Mouse (Mus musculus) midbrain, embryonic 16.5 days (tissue): ENCODE data around the gene Pidd1. TPM values are rescaled to one million over a fixed set of nuclear protein-coding genes. Genes with fewer than 3 reads are reported as not detected.

Experiments used
- ATAC-seq: fragments of 200-750 bp; cut with Nextera tagmentation; 2 replicates; pipeline ENCODE4 v1.8.0; 2017; ENCODE audit warnings: moderate TSS enrichment
- H3K27ac ChIP-seq: fragments of 300-500 bp; sonication (generic); 2 replicates; pipeline ENCODE4 v1.5.1; 2014; ENCODE audit warnings: mild to moderate bottlenecking, low read length, mixed read lengths
- H3K27me3 ChIP-seq: fragments of 300-500 bp; sonication (generic); 2 replicates; pipeline ENCODE4 v1.6.1; 2014; ENCODE audit warnings: low read depth, low read length, mixed read lengths; ENCODE audit not compliant: control insufficient read depth, insufficient read depth
- H3K36me3 ChIP-seq: fragments of 300-500 bp; sonication (generic); 2 replicates; pipeline ENCODE4 v1.6.1; 2014; ENCODE audit warnings: mild to moderate bottlenecking, low read length, moderate library complexity, mixed read lengths; ENCODE audit not compliant: control insufficient read depth, insufficient read depth
- H3K4me1 ChIP-seq: fragments of 300-500 bp; sonication (generic); 2 replicates; pipeline ENCODE4 v1.6.1; 2014; ENCODE audit warnings: mild to moderate bottlenecking, low read length, mixed read lengths; ENCODE audit not compliant: control insufficient read depth, insufficient read depth
- H3K4me2 ChIP-seq: fragments of 300-500 bp; sonication (generic); 2 replicates; pipeline ENCODE4 v1.6.1; 2014; ENCODE audit warnings: mild to moderate bottlenecking, low read length, mixed read lengths
- H3K4me3 ChIP-seq: fragments of 300-500 bp; sonication (generic); 2 replicates; pipeline ENCODE4 v1.5.1; 2014; ENCODE audit warnings: low read depth, mild to moderate bottlenecking, low read length, moderate library complexity, mixed read lengths
- H3K9ac ChIP-seq: fragments of 300-500 bp; sonication (generic); 2 replicates; pipeline ENCODE4 v1.6.1; 2014; ENCODE audit warnings: low read depth, low read length, mixed read lengths
- H3K9me3 ChIP-seq: fragments of 300-500 bp; sonication (generic); replicated peaks from 2 replicates; pipeline ENCODE4 v1.6.1; 2014; ENCODE audit warnings: mild to moderate bottlenecking, low read length, mixed read lengths; ENCODE audit not compliant: control insufficient read depth, poor library complexity, severe bottlenecking
- WGBS: fragments of 180-500 bp; shearing (Covaris S2); extraction: QIAGEN DNeasy Blood & Tissue Kit; methylation state at CpG from one replicate; pipeline ENCODE4 v1.1.7; 2014; 5-methylcytosine and 5-hydroxymethylcytosine counted together
- polyA plus RNA-seq: library from polyadenylated mRNA; unstranded; fragments of >200 nt; fragmentation: Nextera tagmentation; extraction: Ambion mirVana; gene quantifications from 2 replicates; pipeline ENCODE4 v1.2.1, GENCODE M21; 2015

The Pidd1 gene
- polyA plus RNA-seq, 1 experiment from 2014 or later: 2.4 TPM

DNA sequence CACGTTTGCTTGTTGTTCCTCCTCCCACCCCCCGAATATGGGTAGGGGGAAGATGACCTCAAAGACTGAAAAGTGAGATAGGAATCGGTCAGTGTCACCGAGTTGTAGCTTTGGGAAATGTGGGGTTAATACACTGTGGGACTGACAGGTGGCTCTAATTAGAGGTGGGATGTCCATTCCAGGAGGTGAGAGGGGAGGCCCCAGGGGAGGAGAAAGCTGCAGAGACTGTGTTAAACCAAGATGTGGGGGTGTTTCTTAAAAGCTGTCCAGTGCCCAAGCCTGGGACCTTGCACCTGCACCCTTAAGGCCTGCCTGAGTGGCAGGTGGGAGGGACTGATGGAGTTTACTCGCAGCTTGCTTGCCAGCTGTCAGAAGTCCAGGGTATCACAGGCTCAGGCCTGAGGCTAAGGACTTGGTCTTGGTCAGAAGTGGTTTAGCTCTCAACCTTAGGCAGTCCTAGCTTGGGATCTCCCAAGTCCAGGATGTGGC is 18.6 kb upstream of the Pidd1 start:
- no peak for ATAC-seq
- no peak overlapping the region for H3K9ac ChIP-seq
- 18% methylated on average over 5 of the region's 5 CpGs for WGBS
- peaks cover 4% of the 10 kb centered on the region; the same call in 1 of the 2 replicates for H3K36me3 ChIP-seq
- H3K4me3 ChIP-seq: no peak overlapping the region
- H3K9me3 ChIP-seq: no peaks in the 10 kb centered on the region
- peaks cover 70% of the 10 kb centered on the region for H3K27me3 ChIP-seq
- peak overlapping the region; percentile 74 for H3K4me2 ChIP-seq
- no peak overlapping the region for H3K27ac ChIP-seq
- peaks cover 18% of the 10 kb centered on the region for H3K4me1 ChIP-seq

DNA sequence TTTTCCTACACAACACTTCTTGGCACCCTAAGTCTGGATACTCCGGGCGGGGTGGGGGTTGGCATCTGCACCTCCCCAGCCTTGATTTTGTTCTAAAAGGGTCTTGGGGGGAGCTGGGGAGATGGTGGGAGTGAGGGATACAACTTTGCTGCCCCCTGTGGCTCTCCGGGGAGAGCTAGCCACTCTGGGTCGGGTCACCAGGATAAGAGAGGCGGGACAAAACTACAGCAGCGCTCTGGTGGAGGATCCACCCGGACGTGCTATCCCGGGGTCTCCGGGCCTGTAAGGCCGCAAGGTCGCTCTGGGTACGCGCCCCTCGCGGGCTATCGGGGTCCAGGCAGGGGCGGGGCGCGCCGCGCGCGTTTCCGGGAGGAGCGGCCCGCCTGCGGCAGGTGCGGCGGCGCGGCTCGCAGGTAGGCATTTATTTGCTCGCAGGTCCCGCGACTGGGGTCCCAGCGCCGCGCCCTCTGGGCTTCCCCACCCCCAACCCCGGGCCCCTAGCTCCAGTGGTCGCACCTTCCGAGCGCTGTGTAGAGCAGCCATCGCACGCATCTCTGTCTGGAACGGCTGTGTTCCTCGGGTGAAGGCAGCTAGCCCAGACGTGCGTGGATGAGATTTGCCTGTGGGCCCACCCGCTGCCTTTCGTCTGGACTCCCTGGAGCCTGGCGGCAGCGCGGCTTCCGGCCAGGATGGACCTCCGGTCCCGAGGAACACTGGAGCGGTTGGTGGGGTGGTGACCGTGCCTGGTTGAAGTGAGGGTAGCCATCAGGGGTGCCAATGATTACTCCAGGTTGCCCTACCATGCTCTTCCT is 17.9 kb upstream of the Pidd1 start:
- WGBS: 4% methylated on average over 41 of the region's 59 CpGs
- ATAC-seq: no peak
- Histone ChIP-seq H3K9ac (peak overlapping the region; percentile 60), H3K4me3 (peak overlapping the region; percentile 42), H3K9me3 (no peaks in the 10 kb centered on the region), H3K27ac (no peak overlapping the region), H3K4me1 (peaks cover 17% of the 10 kb centered on the region), H3K4me2 (peak overlapping the region; percentile 74), H3K27me3 (peaks cover 68% of the 10 kb centered on the region), H3K36me3 (peaks cover 4% of the 10 kb centered on the region; the same call in 1 of the 2 replicates)

DNA sequence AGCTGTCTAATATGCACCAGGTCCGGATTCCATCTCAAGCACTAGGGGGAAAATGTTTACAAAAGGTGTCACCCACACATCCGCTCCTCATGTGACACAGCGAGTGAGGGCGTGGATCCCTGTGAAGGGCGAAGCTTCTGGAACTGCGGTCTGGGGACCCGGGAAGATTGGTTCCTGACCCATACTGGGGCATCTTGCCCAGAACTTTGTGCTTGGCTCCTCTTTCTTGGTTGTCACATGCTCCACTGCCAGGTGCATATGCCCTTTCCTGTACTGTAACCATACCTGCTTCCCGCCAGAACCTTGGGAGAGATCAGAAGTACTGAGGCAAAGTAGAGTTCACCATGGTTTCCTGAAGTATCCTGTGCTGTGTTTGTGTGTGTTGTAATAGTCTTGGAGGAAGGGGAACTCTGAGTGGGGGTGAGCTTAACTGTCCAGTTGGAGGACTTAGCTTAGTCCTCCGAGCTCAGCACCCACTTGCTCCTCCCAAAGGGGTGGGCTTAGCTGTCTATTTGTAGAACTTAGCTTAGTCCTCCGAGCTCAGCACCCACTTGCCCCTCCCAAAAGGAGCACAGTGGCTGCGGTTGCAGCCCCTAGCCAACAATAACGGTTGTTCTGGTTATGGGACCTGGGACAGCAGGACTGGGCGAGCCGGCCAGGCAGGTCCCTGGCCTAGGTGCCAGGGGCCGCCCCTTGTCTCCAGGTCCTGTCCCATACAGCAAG is 16.7 kb upstream of the Pidd1 start, which contains the start of gene Cracr2b:
Cracr2b (plus strand) TSS at position 704 of the 723 bp plus-strand sequence.
- H3K9me3 ChIP-seq: no peaks in the 10 kb centered on the region
- peak within 1 kb of the TSS; percentile 60 for H3K9ac ChIP-seq
- WGBS: 74% methylated on average over 15 of the region's 15 CpGs
- peak within 1 kb of the TSS; percentile 42 for H3K4me3 ChIP-seq
- peak within 1 kb of the TSS; percentile 74 for H3K4me2 ChIP-seq
- peaks cover 4% of the 10 kb centered on the region; the same call in 1 of the 2 replicates for H3K36me3 ChIP-seq
- H3K4me1 ChIP-seq: peaks cover 26% of the 10 kb centered on the region
- no peak within 1 kb of the TSS for H3K27ac ChIP-seq
- ATAC-seq: no peak
- peaks cover 57% of the 10 kb centered on the region for H3K27me3 ChIP-seq

DNA sequence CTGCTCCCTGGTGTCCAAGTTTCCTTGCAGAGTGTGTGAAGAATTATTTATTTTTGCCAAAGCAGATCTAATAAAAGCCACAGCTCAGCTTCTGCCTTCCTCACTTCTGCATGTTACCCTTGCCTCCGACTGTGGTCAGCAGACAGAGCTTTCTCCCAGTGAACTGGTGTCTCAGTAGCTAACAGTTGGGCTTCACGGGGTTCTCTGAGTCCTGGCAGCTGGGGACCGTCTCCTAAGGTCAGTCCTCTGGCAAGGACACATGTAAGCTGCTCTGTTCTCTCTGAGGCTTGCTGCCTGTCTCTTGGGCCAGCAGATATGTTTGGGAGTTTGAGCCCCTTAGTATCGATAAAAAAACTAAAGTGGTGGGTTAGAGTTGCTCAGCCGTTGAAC is 16.2 kb upstream of the Pidd1 start:
- Histone ChIP-seq H3K4me3 (no peak overlapping the region), H3K27ac (no peak overlapping the region), H3K27me3 (peaks cover 51% of the 10 kb centered on the region), H3K4me2 (no peak overlapping the region), H3K9me3 (no peaks in the 10 kb centered on the region), H3K36me3 (peaks cover 4% of the 10 kb centered on the region; the same call in 1 of the 2 replicates), H3K9ac (no peak overlapping the region), H3K4me1 (peaks cover 23% of the 10 kb centered on the region)
- 76% methylated on average over 5 of the region's 5 CpGs for WGBS
- no peak for ATAC-seq

DNA sequence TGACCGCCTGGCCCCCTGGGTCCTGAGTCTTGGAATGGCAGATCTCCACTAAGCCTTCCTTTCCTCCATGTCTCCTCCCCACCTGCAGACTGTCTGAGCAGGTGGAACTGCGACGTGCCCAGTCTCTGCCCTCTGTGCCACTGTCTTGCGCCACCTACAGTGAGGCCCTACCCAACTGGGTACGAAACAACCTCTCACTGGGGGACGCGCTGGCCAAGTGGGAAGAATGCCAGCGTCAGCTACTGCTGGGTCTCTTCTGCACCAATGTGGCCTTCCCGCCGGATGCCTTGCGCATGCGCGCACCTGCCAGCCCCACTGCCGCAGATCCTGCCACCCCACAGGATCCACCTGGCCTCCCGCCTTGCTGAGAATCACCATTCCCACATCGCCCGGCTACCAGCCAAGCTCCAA is 15.5 kb upstream of the Pidd1 start:
- Histone ChIP-seq H3K36me3 (peaks cover 4% of the 10 kb centered on the region; the same call in 1 of the 2 replicates), H3K4me3 (no peak overlapping the region), H3K9me3 (no peaks in the 10 kb centered on the region), H3K9ac (no peak overlapping the region), H3K4me2 (no peak overlapping the region), H3K27me3 (peaks cover 44% of the 10 kb centered on the region), H3K27ac (no peak overlapping the region), H3K4me1 (peaks cover 18% of the 10 kb centered on the region)
- 92% methylated on average over 17 of the region's 17 CpGs for WGBS
- no peak for ATAC-seq

DNA sequence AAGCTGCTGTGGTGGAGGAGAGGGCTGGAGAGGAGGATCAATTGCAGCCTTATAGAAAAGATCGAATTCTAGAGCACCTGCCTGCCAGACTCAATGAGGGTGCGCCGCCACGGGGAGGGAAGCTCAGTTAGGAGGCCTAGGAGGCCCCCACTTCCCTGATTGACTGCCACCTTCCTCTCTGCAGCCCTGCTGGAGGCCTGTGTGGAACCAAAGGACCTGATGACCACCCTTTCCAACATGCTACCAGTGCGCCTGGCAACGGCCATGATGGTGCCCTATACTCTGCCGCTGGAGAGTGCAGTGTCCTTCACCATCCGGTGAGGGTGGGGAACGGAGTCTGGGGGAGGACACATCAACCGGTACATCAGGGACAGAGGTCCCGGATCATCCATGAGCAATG is 14.8 kb upstream of the Pidd1 start:
- no peak overlapping the region for H3K4me2 ChIP-seq
- peaks cover 4% of the 10 kb centered on the region; the same call in 1 of the 2 replicates for H3K36me3 ChIP-seq
- H3K4me3 ChIP-seq: no peak overlapping the region
- no peak overlapping the region for H3K9ac ChIP-seq
- peaks cover 38% of the 10 kb centered on the region for H3K27me3 ChIP-seq
- WGBS: 92% methylated on average over 11 of the region's 11 CpGs
- peaks cover 18% of the 10 kb centered on the region for H3K4me1 ChIP-seq
- H3K27ac ChIP-seq: no peak overlapping the region
- no peak for ATAC-seq
- no peaks in the 10 kb centered on the region for H3K9me3 ChIP-seq

DNA sequence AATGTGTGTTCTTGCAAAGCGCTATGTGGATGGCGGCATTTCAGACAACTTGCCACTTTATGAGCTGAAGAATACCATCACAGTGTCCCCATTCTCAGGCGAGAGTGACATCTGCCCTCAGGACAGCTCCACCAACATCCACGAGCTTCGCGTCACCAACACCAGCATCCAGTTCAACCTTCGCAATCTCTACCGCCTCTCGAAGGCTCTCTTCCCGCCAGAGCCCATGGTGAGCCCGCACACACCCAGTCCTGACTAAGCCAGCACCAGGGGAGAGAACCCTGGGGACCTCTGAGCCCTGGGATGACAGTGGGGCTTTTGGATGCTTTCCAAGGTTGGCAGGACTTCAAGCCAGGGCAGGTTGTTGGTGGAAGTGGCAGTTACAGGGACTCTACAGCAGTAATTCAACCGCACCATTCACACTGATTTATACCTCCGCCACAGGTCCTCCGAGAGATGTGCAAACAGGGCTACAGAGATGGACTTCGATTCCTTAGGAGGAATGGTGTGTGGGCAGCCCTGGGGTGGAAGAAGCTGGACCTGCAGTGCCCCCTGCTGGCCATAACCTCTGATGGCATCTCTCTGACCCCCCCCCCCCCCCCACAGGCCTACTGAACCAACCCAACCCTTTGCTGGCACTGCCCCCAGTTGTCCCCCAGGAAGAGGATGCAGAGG is 14.3 kb upstream of the Pidd1 start:
- ATAC-seq: no peak
- no peak overlapping the region for H3K27ac ChIP-seq
- peaks cover 32% of the 10 kb centered on the region for H3K27me3 ChIP-seq
- no peak overlapping the region for H3K4me3 ChIP-seq
- peaks cover 4% of the 10 kb centered on the region; the same call in 1 of the 2 replicates for H3K36me3 ChIP-seq
- peaks cover 18% of the 10 kb centered on the region for H3K4me1 ChIP-seq
- no peaks in the 10 kb centered on the region for H3K9me3 ChIP-seq
- no peak overlapping the region for H3K9ac ChIP-seq
- WGBS: 76% methylated on average over 15 of the region's 15 CpGs
- no peak overlapping the region for H3K4me2 ChIP-seq

DNA sequence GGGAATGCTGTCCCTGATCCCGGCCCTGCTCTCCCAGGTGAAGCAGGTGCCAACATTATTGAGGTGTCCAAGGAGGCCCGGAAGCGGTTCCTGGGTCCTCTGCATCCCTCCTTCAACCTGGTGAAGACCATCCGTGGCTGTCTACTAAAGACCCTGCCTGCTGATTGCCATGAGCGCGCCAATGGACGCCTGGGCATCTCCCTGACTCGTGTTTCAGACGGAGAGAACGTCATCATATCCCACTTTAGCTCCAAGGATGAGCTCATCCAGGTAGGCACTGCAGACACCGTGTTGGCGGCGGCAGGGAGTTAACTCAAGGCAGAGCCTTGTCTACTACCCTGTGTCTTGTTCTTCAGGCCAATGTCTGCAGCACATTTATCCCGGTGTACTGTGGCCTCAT is 13.4 kb upstream of the Pidd1 start:
- Histone ChIP-seq H3K4me3 (no peak overlapping the region), H3K27ac (no peak overlapping the region), H3K9ac (no peak overlapping the region), H3K9me3 (no peaks in the 10 kb centered on the region), H3K27me3 (peaks cover 24% of the 10 kb centered on the region), H3K4me2 (no peak overlapping the region), H3K36me3 (peaks cover 4% of the 10 kb centered on the region; the same call in 1 of the 2 replicates), H3K4me1 (peaks cover 18% of the 10 kb centered on the region)
- WGBS: 94% methylated on average over 14 of the region's 14 CpGs
- ATAC-seq: no peak
